ENCODE assay signal across 8 mouse cellular contexts in the genomic region with DNA sequence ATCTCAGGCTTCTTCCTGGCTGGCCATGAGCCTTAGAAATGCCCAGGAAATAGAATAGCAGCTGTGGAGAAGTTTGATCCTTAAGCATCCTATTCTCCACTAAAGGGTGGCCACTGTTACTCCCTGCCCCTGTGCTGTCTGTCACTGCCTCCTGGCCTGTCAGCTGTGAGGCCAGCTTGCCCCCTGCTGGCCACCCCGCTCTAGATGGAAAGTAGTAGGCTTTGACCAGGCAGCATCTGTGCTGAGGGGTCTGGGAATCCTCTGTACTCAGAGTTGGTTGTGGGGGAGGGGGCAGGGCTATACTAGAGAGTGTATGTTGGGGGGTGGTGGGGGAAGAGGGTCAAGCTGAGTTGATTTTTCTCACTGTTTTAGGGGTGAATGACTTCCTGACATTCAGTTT.
DNase-seq lines count a peak whose midpoint lies in the region; ATAC-seq and TF ChIP-seq lines count a peak whose summit lies in the region.

No protein-coding gene starts in this region.

- H3K27ac ChIP-seq in forebrain, embryonic 11.5 days (ENCODE audit: low read depth, low read length) = no peak overlapping the region
- no peak overlapping the region for H3K27ac ChIP-seq in heart, embryonic 15.5 days
- H3K27ac ChIP-seq in liver, embryonic 11.5 days (ENCODE audit: low read depth, low read length) = no peak overlapping the region
- no peak overlapping the region for H3K27ac ChIP-seq in neural tube, embryonic 13.5 days (replicated peaks)

- H3K79me2 ChIP-seq in C2C12 (ENCODE audit: control insufficient read depth, insufficient read depth) = no peaks in the 10 kb centered on the region

- H3K4me3 ChIP-seq in C2C12 (ENCODE audit: insufficient read depth, poor library complexity, severe bottlenecking) = no peak overlapping the region
- H3K4me3 ChIP-seq in forebrain, embryonic 11.5 days (ENCODE audit: low read depth, low read length) = no peak overlapping the region
- no peak overlapping the region for H3K4me3 ChIP-seq in heart, embryonic 15.5 days
- H3K4me3 ChIP-seq in liver, embryonic 11.5 days (ENCODE audit: low read depth, low read length) = no peak overlapping the region
- no peak overlapping the region for H3K4me3 ChIP-seq in neural tube, embryonic 13.5 days

- H3K79me3 ChIP-seq in C2C12 (ENCODE audit: low read depth) = no peaks in the 10 kb centered on the region

- peak; percentile 40 for TF ChIP-seq CTCF in C2C12 (IDR thresholded peaks at IDR 0.05; ENCODE audit: control insufficient read depth, insufficient read depth, insufficient read length)

- WGBS in forebrain, embryonic 11.5 days = 6% methylated on average over 1 of the region's 1 CpGs
- 0% methylated on average over 1 of the region's 1 CpGs for WGBS in heart, embryonic 15.5 days
- 0% methylated on average over 1 of the region's 1 CpGs for WGBS in liver, embryonic 11.5 days
- WGBS in neural tube, embryonic 13.5 days = 5% methylated on average over 1 of the region's 1 CpGs

- no peak overlapping the region for H3ac ChIP-seq in C2C12 (ENCODE audit: control insufficient read depth, insufficient read length, low read depth)

- ATAC-seq in forebrain, embryonic 11.5 days (replicated peaks; ENCODE audit: low FRiP score) = peak; percentile 74
- peak; percentile 70; the same call in 1 of the 2 replicates for ATAC-seq in heart, embryonic 15.5 days (replicated peaks; ENCODE audit: insufficient number of reproducible peaks, insufficient read depth, low FRiP score, low read depth)
- ATAC-seq in liver, embryonic 11.5 days (replicated peaks; ENCODE audit: low FRiP score) = no peak
- ATAC-seq in neural tube, embryonic 13.5 days (ENCODE audit: low read depth) = peak; percentile 72

- no peak overlapping the region for H3K4me2 ChIP-seq in forebrain, embryonic 11.5 days (ENCODE audit: low read depth, low read length, severe bottlenecking)
- no peak overlapping the region for H3K4me2 ChIP-seq in heart, embryonic 15.5 days
- H3K4me2 ChIP-seq in liver, embryonic 11.5 days = no peak overlapping the region
- no peak overlapping the region for H3K4me2 ChIP-seq in neural tube, embryonic 13.5 days

- peak; percentile 66 for DNase-seq in adrenal gland, postnatal 25 days
- peak; percentile 74 for DNase-seq in forebrain, embryonic 11.5 days (ENCODE audit: low spot score)
- DNase-seq in kidney, postnatal 10 days = peak; percentile 82
- peak; percentile 36 for DNase-seq in liver, embryonic 11.5 days (ENCODE audit: low spot score)
- peak; percentile 23 for DNase-seq in urinary bladder, adult 2 months (ENCODE audit: low spot score)

- H3K9me3 ChIP-seq in forebrain, embryonic 11.5 days (ENCODE audit: control insufficient read depth, low read length) = no peaks in the 10 kb centered on the region
- H3K9me3 ChIP-seq in heart, embryonic 15.5 days (replicated peaks) = no peaks in the 10 kb centered on the region
- H3K9me3 ChIP-seq in liver, embryonic 11.5 days (ENCODE audit: control insufficient read depth, low read length) = no peaks in the 10 kb centered on the region
- no peaks in the 10 kb centered on the region for H3K9me3 ChIP-seq in neural tube, embryonic 13.5 days

- no peaks in the 10 kb centered on the region for H3K36me3 ChIP-seq in C2C12 (ENCODE audit: control insufficient read depth, insufficient read depth)
- H3K36me3 ChIP-seq in forebrain, embryonic 11.5 days (ENCODE audit: control insufficient read depth, insufficient read depth, low read length) = no peaks in the 10 kb centered on the region
- H3K36me3 ChIP-seq in heart, embryonic 15.5 days = no peaks in the 10 kb centered on the region
- no peaks in the 10 kb centered on the region for H3K36me3 ChIP-seq in liver, embryonic 11.5 days (ENCODE audit: control insufficient read depth, insufficient read depth, low read length)
- no peaks in the 10 kb centered on the region for H3K36me3 ChIP-seq in neural tube, embryonic 13.5 days

- no peaks in the 10 kb centered on the region for H3K4me1 ChIP-seq in forebrain, embryonic 11.5 days (replicated peaks; ENCODE audit: control insufficient read depth, insufficient read depth, low read length)
- no peaks in the 10 kb centered on the region for H3K4me1 ChIP-seq in heart, embryonic 15.5 days (replicated peaks)
- no peaks in the 10 kb centered on the region for H3K4me1 ChIP-seq in liver, embryonic 11.5 days (replicated peaks; ENCODE audit: control insufficient read depth, insufficient read depth, low read length)
- no peaks in the 10 kb centered on the region; the same call in 1 of the 2 replicates for H3K4me1 ChIP-seq in neural tube, embryonic 13.5 days (replicated peaks)

- H3K27me3 ChIP-seq in C2C12 (ENCODE audit: control insufficient read depth, insufficient read depth, insufficient read length) = no peaks in the 10 kb centered on the region
- no peaks in the 10 kb centered on the region for H3K27me3 ChIP-seq in forebrain, embryonic 11.5 days (ENCODE audit: control insufficient read depth, insufficient read depth, low read length)
- H3K27me3 ChIP-seq in heart, embryonic 15.5 days = no peaks in the 10 kb centered on the region
- no peaks in the 10 kb centered on the region for H3K27me3 ChIP-seq in liver, embryonic 11.5 days (replicated peaks; ENCODE audit: control insufficient read depth, insufficient read depth, low read length)
- no peaks in the 10 kb centered on the region for H3K27me3 ChIP-seq in neural tube, embryonic 13.5 days

- no peak overlapping the region for H3K9ac ChIP-seq in forebrain, embryonic 11.5 days (ENCODE audit: low read length)
- H3K9ac ChIP-seq in heart, embryonic 15.5 days = no peak overlapping the region
- H3K9ac ChIP-seq in liver, embryonic 11.5 days (ENCODE audit: low read depth, low read length) = no peak overlapping the region
- H3K9ac ChIP-seq in neural tube, embryonic 13.5 days = no peak overlapping the region

TF ChIP-seq in C2C12, 6 proteins besides CTCF, POLR2A, EP300 and RAD21:
- TF ChIP-seq CEBPB (IDR thresholded peaks at IDR 0.05; ENCODE audit: low read depth) (no peak), FOSL1 (IDR thresholded peaks at IDR 0.05; ENCODE audit: insufficient read depth, low read length, poor library complexity, severe bottlenecking) (no peak), USF1 (IDR thresholded peaks at IDR 0.05; ENCODE audit: low read depth) (no peak), MYOD1 (IDR thresholded peaks at IDR 0.05; ENCODE audit: control insufficient read depth, insufficient read length, low read depth) (no peak), MYOG (IDR thresholded peaks at IDR 0.05; ENCODE audit: control insufficient read depth, extremely low read depth, insufficient read length) (no peak), MAX (IDR thresholded peaks at IDR 0.05) (no peak)
TF ChIP-seq in C2C12: peak in this region for 0.

Comparison
In these comparisons a context has a peak if more than half of its experiments do, and no peak if none do; other contexts are left out.
1. DNase-seq: peak in every context shown above with its lines; median percentile 82 in kidney, postnatal 10 days; 74 in forebrain, embryonic 11.5 days; 66 in adrenal gland, postnatal 25 days; 36 in liver, embryonic 11.5 days; 23 in urinary bladder, adult 2 months.